Mouse (Mus musculus): Measurements from ENCODE around the gene Hist1h2ae.
"Not testable (repeated sequence)": the region's sequence is repeated elsewhere in the genome, so short reads cannot be mapped to it uniquely, and the experiment has no call there.

Hist1h2ae gene

DNA sequence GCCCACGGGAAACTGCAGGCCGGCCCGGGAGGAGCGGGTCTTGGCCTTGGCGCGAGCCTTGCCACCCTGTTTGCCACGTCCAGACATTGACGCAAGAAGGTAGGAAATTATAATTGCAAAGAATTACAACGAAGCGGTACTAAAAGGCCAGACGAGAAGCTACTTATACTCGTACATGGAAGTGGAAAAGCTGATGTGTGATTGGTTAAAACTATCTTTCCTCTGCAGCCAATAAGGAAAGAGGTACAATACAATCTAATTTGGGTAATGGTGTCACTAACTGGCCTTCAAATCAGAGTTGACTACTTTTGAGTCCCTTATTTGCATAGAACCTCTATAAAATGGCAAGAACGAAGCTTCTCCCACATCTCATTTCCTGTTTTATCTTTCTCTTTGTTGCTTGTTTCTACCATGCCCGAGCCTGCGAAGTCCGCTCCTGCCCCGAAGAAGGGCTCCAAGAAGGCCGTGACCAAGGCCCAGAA, at the start of gene Hist1h2ae, which contains the start of gene Hist1h2bg:
Gene Hist1h2ae (minus strand): TSS at position 199 of the 482 bp plus-strand sequence.
Gene Hist1h2bg (plus strand): TSS at position 375 of the 482 bp plus-strand sequence.
- peak; percentile 73 to 77 for DNase-seq

DNA sequence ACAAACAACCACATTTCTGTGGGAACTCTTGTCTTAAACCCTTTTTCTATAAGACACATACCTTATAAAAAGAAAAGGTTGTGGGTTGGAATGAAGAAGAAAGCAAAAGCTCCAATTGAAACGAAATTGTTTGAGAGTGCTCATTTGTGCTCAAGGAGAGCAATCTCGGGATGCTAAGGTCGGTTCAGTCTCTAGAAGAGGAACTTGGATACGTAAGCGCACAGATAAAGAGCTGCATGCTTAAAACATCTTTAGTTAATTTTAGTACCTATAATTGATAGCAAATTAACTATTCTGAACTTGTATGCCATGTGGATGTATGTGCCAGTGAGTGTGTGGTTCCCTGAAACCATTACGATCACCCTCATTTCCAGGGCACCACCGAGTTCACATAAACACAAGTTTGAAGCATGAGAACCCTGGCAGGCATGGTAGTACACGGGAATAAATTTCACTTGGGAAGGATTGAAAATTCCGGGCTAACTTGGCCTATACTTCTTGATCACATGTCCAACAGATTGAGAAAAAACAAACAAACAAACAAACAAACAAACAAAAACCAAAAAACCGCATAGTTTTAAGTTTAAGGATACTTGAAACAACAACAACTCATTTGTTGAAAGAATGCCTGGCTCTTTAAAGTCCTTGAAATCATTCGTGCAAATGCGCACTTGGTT, 49.2 kb upstream of the Hist1h2ae start:
- DNase-seq: no peak

DNA sequence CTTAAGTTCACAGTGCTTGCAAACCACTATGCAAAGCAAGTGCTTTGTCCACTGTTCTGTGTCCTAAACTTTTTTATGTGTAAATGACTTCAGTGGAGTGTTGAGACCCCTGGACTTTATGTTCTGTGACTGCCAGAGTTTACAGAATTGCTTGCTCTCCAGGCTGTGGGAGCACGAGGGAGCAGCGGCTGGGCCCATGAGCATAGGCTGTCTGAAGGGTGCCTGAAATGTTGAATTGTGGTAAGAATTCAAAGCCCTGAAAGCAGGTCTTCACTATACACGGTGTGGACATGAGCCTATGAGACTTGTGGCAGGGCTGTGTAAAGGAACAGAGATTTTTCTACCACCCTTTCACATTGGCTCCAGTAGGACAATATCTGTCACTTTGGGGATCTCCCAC, 40.6 kb upstream of the Hist1h2ae start:
- DNase-seq: no peak

DNA sequence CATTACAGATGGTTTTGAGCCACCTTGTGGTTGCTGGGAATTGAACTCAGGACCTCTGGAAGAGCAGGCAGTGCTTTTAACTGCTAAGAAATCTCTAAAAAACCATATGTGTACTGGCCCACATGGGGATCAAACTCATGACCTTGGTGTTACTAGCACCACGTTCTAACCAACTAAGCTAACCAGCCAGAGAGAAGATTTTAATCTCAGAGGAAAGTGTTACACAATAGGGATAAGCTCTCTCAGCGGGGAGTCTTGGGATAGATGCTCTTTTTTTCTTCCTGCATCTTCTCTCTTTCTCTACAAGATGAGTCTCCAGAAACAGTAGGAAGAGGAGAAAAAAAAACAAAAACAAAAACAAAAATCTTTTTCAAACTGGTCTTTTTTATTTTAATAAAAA, 39.4 kb upstream of the Hist1h2ae start:
- no peak for DNase-seq

DNA sequence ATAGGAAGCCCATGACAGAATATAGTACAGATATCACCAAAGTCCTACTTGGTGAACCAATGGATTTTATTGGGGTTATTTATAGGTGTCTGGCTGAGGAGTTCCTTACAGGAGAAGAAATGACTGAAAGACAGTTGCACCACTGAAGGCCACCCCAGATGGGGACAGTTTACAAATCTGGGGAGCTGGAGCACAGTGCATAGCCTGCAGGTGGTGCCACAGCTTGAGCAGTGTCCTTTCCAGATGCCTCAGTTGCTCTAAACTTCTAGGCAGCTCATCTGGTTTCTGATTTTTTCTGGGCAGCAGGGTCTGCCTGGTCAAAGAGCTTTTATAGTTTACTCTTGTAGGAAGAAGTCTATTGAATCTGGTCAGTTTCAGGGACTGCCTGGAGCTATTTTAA, 38.8 kb upstream of the Hist1h2ae start:
- no peak for DNase-seq

DNA sequence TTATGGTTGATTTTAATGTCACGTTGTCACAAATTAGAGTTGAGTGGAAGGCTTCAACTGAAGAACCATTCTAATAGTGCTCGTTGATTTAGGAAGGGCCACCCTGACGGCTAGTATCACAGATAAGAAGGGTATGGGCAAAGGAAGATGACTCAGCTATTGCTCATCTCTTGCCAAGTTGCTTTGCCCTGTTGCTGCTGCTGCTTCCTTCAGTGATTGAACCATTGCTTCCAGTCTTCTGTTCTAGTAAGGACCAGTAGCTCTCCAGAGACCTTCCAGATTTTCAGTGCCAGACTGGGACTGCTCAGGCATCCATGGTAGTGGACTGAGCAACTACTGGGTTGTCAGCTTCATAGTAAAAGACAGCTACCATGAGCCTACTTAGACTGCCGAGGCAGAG, 38.2 kb upstream of the Hist1h2ae start:
- no peak for DNase-seq

DNA sequence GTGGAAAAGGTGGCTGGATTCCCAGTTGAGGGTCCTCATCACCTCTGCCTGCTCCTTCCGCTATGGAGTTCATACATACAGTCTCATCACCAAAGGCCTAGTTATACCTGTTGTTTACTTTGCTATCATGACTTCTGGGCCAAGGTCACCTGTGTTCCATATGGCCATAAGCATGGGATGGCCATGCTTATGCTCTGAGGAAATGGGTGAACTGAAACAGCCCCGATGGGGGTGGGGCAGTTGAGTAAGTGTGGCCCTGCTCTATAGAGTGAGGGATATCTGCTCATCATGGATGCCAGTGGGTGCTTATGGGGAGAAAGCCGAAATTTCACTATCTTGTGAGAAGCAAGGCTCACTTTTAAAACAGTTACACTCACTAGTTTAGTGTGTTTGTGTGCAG, 34.0 kb upstream of the Hist1h2ae start:
- DNase-seq: no peak

DNA sequence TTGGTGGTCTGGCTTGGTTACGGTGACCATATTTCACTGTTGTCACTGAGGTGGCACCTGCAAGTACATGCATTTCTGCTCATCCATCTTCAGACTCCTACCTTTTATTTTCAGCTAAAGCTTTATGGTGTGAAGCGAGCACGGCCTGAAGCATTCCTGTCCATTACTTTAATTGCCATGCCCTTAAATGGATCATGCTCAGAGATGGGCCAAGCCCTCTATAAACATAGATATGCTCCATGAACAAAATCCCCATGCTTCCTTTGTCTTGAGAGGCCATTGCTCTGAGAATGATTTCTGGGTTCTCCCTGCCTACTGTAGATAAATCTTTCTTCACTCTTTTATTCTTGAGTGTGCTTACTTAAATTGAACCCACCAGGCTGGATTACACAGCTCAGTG, 33.4 kb upstream of the Hist1h2ae start:
- no peak for DNase-seq

DNA sequence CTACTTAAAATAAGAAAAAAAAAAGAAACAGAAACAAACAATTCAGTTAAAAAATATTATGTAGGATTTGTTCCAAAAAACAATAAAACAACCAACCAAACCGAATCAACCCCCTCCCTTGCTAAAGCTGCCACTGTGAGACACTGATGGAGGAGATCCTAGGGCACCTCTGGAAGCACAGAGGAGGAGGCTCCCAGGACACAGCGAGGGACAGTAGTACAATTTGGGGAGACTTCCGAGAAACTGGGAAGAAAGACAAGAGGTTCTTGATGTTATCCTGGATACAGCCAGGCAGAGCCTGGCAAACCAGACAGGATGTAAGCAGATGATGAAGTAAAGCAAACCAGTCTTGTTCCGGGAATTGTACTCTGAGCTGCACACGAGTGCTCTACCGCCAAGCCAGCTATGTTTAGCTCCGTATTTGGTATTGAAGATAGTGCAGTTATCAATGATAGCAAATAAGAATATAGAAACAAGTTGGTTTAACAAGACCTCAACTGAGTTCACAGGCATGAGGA, 32.2 kb upstream of the Hist1h2ae start:
- peak in 1 of 2 experiments; percentile 18 for DNase-seq

DNA sequence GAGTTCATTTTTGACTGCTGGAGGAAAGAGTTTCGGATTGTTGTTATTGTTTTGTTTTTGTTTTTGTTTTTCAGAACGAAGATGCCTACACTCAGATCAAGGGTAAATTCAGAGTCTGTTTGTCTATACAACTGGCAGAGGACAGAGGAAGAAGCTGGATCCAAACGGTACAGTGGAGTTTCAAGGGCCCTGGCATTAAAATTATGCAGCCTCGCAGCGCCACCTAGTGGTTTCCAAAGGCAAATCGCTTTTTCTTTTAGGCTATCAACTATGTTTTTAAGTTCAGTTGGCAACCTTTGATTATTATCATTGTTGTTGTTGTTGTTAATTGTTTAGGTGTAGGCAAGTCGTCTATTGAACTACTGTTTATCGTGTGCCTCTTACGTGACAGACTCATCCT, 26.9 kb upstream of the Hist1h2ae start:
- DNase-seq: peak; percentile 70 to 87

DNA sequence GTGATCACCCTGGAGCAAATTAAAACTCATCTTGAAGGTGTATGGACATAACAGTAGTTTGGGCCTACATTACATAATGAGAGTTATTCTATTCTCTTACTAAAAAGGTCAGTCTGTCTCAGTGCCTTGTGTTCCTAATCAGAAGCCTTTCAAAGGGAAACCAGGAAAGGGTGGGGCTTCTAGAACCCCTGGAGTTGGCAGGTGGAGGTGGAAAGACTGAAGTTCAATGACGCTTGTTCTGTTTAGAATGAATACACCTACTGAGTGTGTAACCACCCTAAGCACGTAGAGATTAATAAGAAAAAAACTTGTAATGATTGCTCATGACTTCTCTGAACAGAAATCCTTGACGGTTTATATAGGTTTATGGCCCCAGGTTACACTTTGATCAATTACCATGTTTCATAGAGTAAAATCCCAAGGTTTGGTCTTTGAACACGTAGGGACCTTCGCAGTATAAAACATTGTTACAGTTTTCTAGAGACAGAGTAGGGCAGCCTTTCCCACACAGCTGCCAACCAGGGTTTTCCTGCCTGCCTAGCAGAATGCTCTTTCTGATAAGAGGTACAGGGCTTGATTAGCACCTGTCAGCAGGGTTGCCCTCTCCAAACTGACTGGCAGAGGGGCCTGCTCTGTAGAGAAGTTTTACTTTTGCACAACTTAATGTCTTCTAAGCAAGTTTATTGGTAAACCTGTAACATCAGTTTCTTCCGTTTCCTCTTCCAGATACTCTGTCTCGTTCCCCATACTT, 24.8 kb upstream of the Hist1h2ae start:
- no peak for DNase-seq

DNA sequence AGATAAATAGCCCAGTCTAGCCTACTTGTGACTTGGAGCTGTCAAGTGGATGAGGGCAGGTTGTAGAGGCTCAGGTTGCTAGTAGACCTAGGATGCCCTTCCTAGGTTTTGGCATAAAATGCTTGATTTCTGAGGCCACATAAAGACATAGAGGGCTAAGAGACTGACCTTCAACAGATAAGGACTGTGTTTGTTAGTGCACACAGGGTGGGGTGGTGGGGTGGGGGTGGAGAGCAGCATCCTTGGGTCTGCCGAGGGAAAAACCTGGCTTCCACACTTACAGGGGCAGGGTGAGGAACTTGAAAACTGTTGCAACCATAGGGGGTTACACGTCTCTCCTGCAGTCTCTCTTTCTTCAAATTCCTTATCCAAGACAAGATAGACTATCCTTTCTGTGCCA, 24.2 kb upstream of the Hist1h2ae start:
- DNase-seq: no peak

DNA sequence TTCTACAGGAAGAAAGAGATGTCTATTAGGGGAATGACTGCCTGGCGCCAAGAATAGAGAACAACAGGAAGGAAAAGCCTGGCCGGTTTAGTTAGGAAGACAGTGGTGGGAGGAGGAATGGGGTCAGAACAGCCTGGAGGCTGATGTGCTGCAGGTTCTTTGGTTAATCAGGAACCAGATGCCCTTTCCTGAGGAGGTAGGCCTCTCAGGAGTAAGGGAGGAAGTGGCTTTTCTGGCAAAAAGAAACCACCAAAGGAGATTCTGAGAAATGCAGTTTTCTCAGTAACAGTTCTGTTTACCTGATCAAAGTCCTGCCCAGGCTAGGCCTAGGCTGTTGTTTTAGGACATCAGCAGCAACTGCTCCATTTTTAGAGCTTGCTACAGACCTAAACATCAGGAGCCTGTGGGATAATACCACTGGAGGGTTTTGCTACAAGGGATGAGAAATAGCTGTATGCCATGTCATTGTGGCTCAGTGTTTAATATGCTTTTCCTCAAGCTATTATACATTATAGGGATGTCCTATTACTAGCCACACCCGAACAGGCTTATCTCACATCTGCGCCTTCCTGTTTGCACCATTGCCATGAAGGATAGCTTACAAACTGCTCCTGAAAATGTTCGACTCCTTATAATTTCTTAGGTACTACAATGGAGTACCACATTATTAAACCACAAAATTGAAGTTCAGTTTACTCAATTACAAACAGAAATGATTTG, 22.2 kb upstream of the Hist1h2ae start:
- peak in 1 of 2 experiments; percentile 25 for DNase-seq

DNA sequence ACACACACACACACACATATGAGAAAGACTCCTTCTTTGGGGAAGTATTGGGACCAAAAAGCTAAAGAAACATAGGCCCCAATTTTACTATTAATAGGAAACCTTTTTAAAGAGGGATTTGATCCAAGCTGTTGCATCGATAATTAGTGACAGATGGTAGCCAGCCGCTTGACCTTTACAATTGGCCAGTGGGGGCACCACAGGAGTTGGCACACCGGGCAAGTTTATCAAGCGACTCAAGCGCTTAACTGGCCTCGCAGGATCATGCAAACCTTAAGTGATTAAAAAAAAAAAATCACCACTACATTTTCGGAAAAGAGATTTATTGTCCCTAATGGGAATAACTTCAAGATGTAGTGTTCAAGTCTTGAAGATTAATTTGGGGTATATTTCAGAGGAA, 21.6 kb upstream of the Hist1h2ae start:
- DNase-seq: no peak

DNA sequence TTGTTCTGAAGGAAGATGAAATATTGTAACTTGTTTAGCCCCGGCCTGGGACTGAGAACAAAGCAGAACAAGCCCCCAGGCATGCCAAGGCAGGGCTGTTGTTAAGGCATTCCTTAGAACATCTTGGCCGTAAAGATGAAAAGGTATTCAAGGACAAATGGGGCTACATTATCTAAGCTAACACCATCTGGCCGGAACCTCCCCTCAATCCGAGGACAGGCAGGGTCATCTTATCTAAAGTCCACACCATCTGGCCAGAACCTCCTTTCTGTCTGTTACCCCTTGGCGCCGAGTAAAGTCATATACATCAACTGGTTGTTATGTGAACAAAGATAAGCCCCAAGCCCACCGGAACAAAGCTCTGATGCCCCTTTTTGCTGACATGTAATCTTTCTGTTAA, 20.9 kb upstream of the Hist1h2ae start:
- DNase-seq: not testable (repeated sequence)

DNA sequence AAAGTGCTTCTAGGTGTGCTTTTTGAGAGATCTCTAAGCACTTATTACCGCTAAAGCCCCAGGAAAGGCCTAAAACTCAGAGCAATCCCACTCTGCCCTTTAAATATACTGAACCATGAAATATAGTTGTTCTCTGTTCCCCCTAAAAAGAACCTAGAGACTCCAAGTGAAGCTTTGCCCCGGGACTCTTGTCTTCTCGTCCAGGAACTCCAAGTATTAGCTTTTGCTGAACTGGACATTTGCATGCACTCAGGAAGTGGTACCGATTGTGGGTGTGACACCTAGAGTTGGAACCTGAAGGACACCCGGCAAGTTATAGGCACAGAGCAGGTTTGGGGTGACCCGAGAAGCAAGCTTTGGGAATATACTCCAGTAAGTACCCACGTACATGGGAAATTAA, 20.2 kb upstream of the Hist1h2ae start:
- no peak for DNase-seq

DNA sequence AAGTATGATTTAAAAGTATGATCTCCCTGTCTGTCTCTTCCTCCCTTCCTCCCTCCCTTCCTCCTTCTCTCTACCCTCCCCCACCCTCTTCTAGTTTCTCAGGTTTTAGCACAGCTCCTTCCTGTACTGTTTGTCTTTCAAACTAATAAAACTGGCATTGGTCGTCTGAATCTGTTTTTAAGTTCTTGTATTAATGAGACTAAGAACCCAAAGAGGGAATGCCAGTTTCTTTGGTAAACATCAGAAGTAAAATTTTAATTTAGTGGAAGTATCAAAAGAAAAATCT, 15.9 kb upstream of the Hist1h2ae start:
- DNase-seq: no peak

DNA sequence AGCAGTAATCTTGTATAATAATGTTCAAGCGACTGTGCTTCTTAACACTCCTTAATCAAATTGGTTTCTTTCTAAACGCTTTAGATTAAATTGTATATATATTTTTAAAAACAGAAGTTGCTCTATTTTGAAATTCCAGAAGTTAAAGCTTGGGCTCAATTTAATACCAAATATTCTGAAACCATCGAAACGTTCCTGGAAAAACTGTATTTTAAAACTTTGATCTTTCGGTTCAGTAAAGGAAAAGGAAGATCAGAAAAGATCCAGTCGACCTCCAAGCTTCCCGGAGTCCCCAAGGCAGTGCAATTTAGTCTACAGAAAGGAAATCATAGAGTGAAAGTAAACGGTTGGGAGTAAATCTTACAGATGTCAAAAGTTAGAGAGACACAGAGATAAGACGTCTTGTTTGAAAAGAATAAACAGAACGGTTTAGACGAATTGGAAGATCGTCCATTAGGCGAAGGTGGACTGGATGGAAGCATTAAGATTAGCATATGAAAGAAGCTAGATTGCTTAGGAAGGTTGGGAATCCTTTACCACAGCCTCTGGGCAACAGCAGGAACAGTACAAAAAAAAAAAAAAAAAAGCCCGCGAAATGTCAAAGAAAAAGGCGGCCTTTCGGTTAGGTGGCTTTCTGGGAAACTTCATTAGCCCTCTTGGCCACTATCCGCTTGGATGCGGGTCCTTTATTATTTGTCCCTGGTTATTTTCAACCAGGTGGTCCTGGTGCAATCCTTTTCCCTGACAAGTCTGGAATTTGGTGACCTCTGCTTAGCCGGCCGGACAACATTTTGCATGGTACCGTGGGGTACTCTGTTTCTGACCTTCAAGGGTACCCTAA, 15.3 kb upstream of the Hist1h2ae start:
- DNase-seq: peak in 1 of 2 experiments; percentile 13

DNA sequence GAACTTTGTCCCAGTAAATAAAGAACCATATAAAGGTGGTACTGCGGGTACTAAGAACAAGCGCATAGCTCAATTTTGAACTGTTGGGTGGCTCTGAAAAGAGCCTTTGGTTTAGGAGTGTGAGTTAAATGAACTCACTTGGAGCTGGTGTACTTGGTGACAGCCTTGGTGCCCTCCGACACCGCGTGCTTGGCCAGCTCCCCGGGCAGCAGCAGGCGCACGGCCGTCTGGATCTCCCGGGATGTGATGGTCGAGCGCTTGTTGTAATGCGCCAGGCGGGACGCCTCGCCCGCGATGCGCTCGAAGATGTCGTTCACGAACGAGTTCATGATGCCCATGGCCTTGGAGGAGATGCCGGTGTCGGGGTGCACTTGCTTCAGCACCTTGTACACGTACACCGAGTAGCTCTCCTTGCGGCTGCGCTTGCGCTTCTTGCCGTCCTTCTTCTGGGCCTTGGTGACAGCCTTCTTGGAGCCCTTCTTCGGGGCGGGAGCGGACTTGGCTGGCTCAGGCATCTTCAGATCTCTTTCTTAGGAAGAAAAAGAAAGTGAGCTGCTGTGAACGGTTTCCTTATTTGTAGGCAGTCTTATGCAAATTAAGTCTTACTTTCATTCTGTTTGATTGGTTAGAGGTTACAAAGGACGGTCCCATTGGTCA, 14.6 kb upstream of the Hist1h2ae start:
- peak; percentile 80 for DNase-seq

DNA sequence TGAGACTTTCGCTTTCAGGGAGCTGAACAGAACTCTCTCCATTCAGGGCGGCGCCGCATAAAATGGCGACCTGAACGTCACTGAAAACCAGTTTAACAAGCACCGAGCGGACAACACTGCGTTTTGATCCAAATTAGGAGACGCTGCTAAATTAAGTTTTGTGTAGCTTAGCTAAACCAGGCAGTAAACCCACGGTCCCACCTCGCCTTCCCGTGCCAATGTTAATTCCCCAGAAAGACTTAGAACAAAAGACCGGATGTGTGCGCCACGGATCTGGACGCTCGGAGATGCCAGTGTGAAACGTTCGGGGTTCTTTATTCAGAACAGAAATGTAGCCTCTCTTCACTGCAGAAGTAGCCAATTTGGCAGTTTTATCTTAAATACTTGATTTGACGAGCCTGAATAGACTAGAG, 14.0 kb upstream of the Hist1h2ae start:
- peak; percentile 74 to 80 for DNase-seq

DNA sequence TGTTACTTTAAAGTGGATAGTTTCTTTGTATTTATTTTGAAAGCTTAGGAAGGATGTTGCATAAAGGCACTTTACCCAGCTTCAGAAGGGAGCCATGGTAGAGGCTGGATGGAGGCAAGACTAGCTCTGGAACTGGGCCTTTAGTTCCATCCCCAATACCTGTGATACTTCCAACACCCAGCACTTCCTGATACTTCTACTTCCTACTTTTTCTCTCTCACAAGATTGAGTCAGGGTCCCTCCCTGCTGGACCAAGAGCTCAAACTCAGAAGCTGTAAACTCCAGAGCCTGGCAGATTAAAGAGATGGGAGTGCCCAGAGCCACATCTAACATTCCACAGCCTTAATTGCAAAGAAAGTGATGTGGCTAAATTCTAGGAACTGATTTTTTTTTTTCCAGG, 13.3 kb upstream of the Hist1h2ae start:
- DNase-seq: peak in 1 of 2 experiments; percentile 19

All from lung, postnatal 4 days (tissue).